ENCODE assay signal across 15 mouse cellular contexts in the genomic region with DNA sequence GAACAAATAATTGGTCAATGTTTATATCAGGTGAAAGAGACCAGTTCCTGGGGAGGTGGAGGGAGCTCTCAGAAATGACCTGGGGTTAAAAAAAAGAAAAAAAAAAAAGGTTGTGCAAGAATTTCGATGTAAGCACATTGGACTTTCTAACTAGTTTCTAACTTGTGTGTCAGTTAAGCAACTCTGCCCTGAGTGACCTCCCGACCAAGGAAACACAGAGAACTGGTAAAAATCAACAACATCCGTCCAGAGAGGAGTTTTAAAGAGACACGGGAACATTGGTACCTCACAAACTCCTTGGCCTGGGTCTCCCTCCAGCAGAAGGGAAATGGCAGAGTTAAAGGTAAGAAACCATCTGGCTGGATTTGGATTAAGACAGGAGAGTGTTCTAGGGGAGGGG. TPM values are rescaled to one million over a fixed set of nuclear protein-coding genes. Genes with fewer than 3 reads are reported as not detected.
A peak's percentile ranks its signal among the peaks of the same experiment; 100 is the strongest.
DNase-seq lines count a peak whose midpoint lies in the region; ATAC-seq and TF ChIP-seq lines count a peak whose summit lies in the region.
"Had no signal": no experiment of that assay in that cellular context is flagged by ENCODE, and none has a peak within 500 bp of the region (broad histone marks: within the 10 kb centered on the region; RNA-seq: fewer than 3 reads in every experiment).

A gene (plus strand): TSS at position 160 of the 400 bp plus-strand sequence.

- H3K27me3 ChIP-seq in kidney, embryonic 16.5 days (ENCODE audit: insufficient read depth, low read length): no peaks in the 10 kb centered on the region
- H3K27me3 ChIP-seq in liver, embryonic 14.5 days (ENCODE audit: control insufficient read depth, insufficient read depth, low read length): no peaks in the 10 kb centered on the region
- no peaks in the 10 kb centered on the region for H3K27me3 ChIP-seq in neural tube, embryonic 15.5 days (replicated peaks)
- H3K27me3 ChIP-seq: CH12.LX; embryonic facial prominence, embryonic 12.5 days; heart, embryonic 12.5 days; limb, embryonic 12.5 days had no signal

- H3K4me1 ChIP-seq in kidney, embryonic 16.5 days (ENCODE audit: insufficient read depth, low read length): peaks cover 14% of the 10 kb centered on the region
- peaks cover 0 to 9% of the 10 kb centered on the region in 2 experiments; a peak in 1 of 4 replicates for H3K4me1 ChIP-seq in liver, embryonic 14.5 days (replicated peaks; ENCODE audit: control insufficient read depth in 2 of 2, insufficient read depth in 2 of 2, low read length in 1 of 2)
- peaks cover 15% of the 10 kb centered on the region for H3K4me1 ChIP-seq in neural tube, embryonic 15.5 days

- TF ChIP-seq EP300 in liver, embryonic 14.5 days (IDR thresholded peaks at IDR 0.05; ENCODE audit: low read depth): no peak

- H3K9ac ChIP-seq in kidney, embryonic 16.5 days (replicated peaks; ENCODE audit: low read length): no peak within 1 kb of the TSS
- no peak within 1 kb of the TSS; the same call in 1 of the 2 replicates for H3K9ac ChIP-seq in liver, embryonic 14.5 days (replicated peaks)
- H3K9ac ChIP-seq in neural tube, embryonic 15.5 days (replicated peaks): no peak within 1 kb of the TSS
- H3K9ac ChIP-seq: embryonic facial prominence, embryonic 12.5 days; heart, embryonic 12.5 days; limb, embryonic 12.5 days had no signal

- no peaks in the 10 kb centered on the region for H3K9me3 ChIP-seq in kidney, embryonic 16.5 days (ENCODE audit: low read length)
- H3K9me3 ChIP-seq in liver, embryonic 14.5 days (ENCODE audit: control insufficient read depth, low read length): no peaks in the 10 kb centered on the region
- no peaks in the 10 kb centered on the region for H3K9me3 ChIP-seq in neural tube, embryonic 15.5 days (replicated peaks)
- H3K9me3 ChIP-seq: embryonic facial prominence, embryonic 12.5 days; heart, embryonic 12.5 days; limb, embryonic 12.5 days had no signal

- H3K36me3 ChIP-seq in kidney, embryonic 16.5 days (ENCODE audit: insufficient read depth, low read length): no peaks in the 10 kb centered on the region
- H3K36me3 ChIP-seq in liver, embryonic 14.5 days (replicated peaks; ENCODE audit: control insufficient read depth, insufficient read depth, low read depth): no peaks in the 10 kb centered on the region
- no peaks in the 10 kb centered on the region for H3K36me3 ChIP-seq in neural tube, embryonic 15.5 days
- H3K36me3 ChIP-seq: embryonic facial prominence, embryonic 12.5 days; heart, embryonic 12.5 days; limb, embryonic 12.5 days had no signal

- peak; percentile 71 for DNase-seq in kidney, adult 11 months
- DNase-seq in kidney, postnatal 4 days: no peak
- peak; percentile 54 to 77 for DNase-seq in kidney, adult 8-10 months
- peak in 2 of 3 experiments; percentile 22 to 28 for DNase-seq in liver, embryonic 14.5 days (ENCODE audit: low read depth in 3 of 3, low spot score in 3 of 3)
- DNase-seq in right cerebral cortex, postnatal 4 days: no peak
- DNase-seq: cerebellum, adult 11 months; gastrocnemius, postnatal 36 days; heart, postnatal 36 days had no signal

- no peak within 1 kb of the TSS for H3K27ac ChIP-seq in kidney, embryonic 16.5 days (ENCODE audit: low read length)
- peak within 1 kb of the TSS; percentile 11; the same call in 1 of the 2 replicates for H3K27ac ChIP-seq in liver, embryonic 14.5 days
- no peak within 1 kb of the TSS for H3K27ac ChIP-seq in neural tube, embryonic 15.5 days (replicated peaks)
- H3K27ac ChIP-seq: embryonic facial prominence, embryonic 12.5 days; limb, embryonic 12.5 days had no signal

- ATAC-seq in kidney, embryonic 16.5 days (ENCODE audit: low FRiP score, low TSS enrichment): no peak
- peak; percentile 56; the same call in 1 of the 2 replicates for ATAC-seq in liver, embryonic 14.5 days (ENCODE audit: insufficient read depth)
- ATAC-seq in neural tube, embryonic 15.5 days (ENCODE audit: low FRiP score): no peak
- ATAC-seq: lung, postnatal 0 days had no signal

- 59% methylated on average over 4 of the region's 4 CpGs for WGBS in kidney, embryonic 16.5 days
- 32% methylated on average over 4 of the region's 4 CpGs for WGBS in liver, embryonic 14.5 days (ENCODE audit: insufficient replicate concordance)
- WGBS in neural tube, embryonic 15.5 days: 80% methylated on average over 4 of the region's 4 CpGs

- H3K4me2 ChIP-seq in kidney, embryonic 16.5 days (replicated peaks; ENCODE audit: low read depth, low read length): no peak within 1 kb of the TSS
- peak within 1 kb of the TSS; percentile 36 for H3K4me2 ChIP-seq in liver, embryonic 14.5 days (ENCODE audit: low read depth)
- H3K4me2 ChIP-seq in neural tube, embryonic 15.5 days: no peak within 1 kb of the TSS
- H3K4me2 ChIP-seq: embryonic facial prominence, embryonic 12.5 days; heart, embryonic 12.5 days; limb, embryonic 12.5 days had no signal

- no peak for TF ChIP-seq CTCF in liver, embryonic 14.5 days (IDR thresholded peaks at IDR 0.05; ENCODE audit: low read depth)

- no peak within 1 kb of the TSS for H3K4me3 ChIP-seq in kidney, embryonic 16.5 days (ENCODE audit: low read length)
- H3K4me3 ChIP-seq in liver, embryonic 14.5 days (ENCODE audit: insufficient read depth in 1 of 2, low read depth in 2 of 2, low read length in 2 of 2): peak within 1 kb of the TSS; percentile 30 to 47
- H3K4me3 ChIP-seq in neural tube, embryonic 15.5 days (replicated peaks): no peak within 1 kb of the TSS
- H3K4me3 ChIP-seq: embryonic facial prominence, embryonic 12.5 days; heart, embryonic 12.5 days; limb, embryonic 12.5 days had no signal

RNA-seq across cellular contexts. Expression of the gene that starts here (rescaled TPM):
- 10.4 and 10.7 TPM in 2 replicates for polyA plus RNA-seq in kidney, embryonic 16.5 days (2015; fragmentation: Nextera tagmentation; extraction: Ambion mirVana)
- 20.3 and 21.3 TPM in 2 replicates for polyA plus RNA-seq in liver, embryonic 14.5 days (2012; rRNA removed)
- 32.7 and 34.6 TPM in 2 replicates for polyA plus RNA-seq in liver, embryonic 14.5 days (2014; fragmentation: Nextera tagmentation; extraction: Ambion mirVana)
- 0.23 TPM in 2 replicates for polyA plus RNA-seq in neural tube, embryonic 15.5 days (2015; fragmentation: Nextera tagmentation; extraction: Ambion mirVana)

Comparison
In these comparisons a context has a peak if more than half of its experiments do, and no peak if none do; other contexts are left out.
1. DNase-seq: peak in kidney, adult 11 months (single experiment), kidney, adult 8-10 months (2 of 2) and liver, embryonic 14.5 days (2 of 3); none in kidney, postnatal 4 days (0 of 2) and right cerebral cortex, postnatal 4 days (single experiment).
2. H3K4me3 ChIP-seq: peak in liver, embryonic 14.5 days (2 of 2); none in kidney, embryonic 16.5 days (single experiment) and neural tube, embryonic 15.5 days (single experiment).